Mouse (Mus musculus): Measurements from ENCODE around the gene Blm.

The Blm gene

GRCm38 (mm10) chr7:80535009-80535744 lies at the start of gene Blm:
Gene Blm, minus strand, starts transcription at chr7:80535119.
- peak; percentile 97 to 98 for DNase-seq

GRCm38 (mm10) chr7:80583981-80584380 lies 49.1 kb upstream of the Blm start:
- DNase-seq = peak; percentile 48 to 73

GRCm38 (mm10) chr7:80582821-80583451 lies 48.0 kb upstream of the Blm start:
- DNase-seq = peak; percentile 75 to 88

- peak; percentile 66 for DNase-seq
Observed at GRCm38 (mm10) chr7:80580368-80580767, 45.4 kb upstream of the Blm start.

- no peak for DNase-seq
Observed at GRCm38 (mm10) chr7:80577417-80577980, 42.6 kb upstream of the Blm start.

GRCm38 (mm10) chr7:80576626-80577025 lies 41.7 kb upstream of the Blm start:
- no peak for DNase-seq

- DNase-seq = no peak
Observed at GRCm38 (mm10) chr7:80575750-80576149, 40.8 kb upstream of the Blm start.

- no peak for DNase-seq
Observed at GRCm38 (mm10) chr7:80573076-80573475, 38.2 kb upstream of the Blm start.

GRCm38 (mm10) chr7:80567982-80568381 lies 33.1 kb upstream of the Blm start:
- DNase-seq = no peak

- peak in 1 of 2 experiments; percentile 49 for DNase-seq
Observed at GRCm38 (mm10) chr7:80561931-80562330, 27.0 kb upstream of the Blm start.

- no peak for DNase-seq
Observed at GRCm38 (mm10) chr7:80561271-80561670, 26.4 kb upstream of the Blm start.

- no peak for DNase-seq
Observed at GRCm38 (mm10) chr7:80558572-80558971, 23.7 kb upstream of the Blm start.

GRCm38 (mm10) chr7:80558101-80558500 lies 23.2 kb upstream of the Blm start:
- DNase-seq = peak in 1 of 2 experiments; percentile 27

GRCm38 (mm10) chr7:80557161-80557560 lies 22.2 kb upstream of the Blm start:
- DNase-seq = no peak

GRCm38 (mm10) chr7:80556166-80556565 lies 21.2 kb upstream of the Blm start:
- DNase-seq = no peak

GRCm38 (mm10) chr7:80555146-80555545 lies 20.2 kb upstream of the Blm start:
- no peak for DNase-seq

GRCm38 (mm10) chr7:80554180-80555021 lies 19.5 kb upstream of the Blm start:
- DNase-seq = peak; percentile 54 to 64

GRCm38 (mm10) chr7:80548513-80549260 lies 13.8 kb upstream of the Blm start:
- DNase-seq = no peak

GRCm38 (mm10) chr7:80542139-80542831 lies 7.4 kb upstream of the Blm start:
- no peak for DNase-seq

- DNase-seq = no peak
Observed at GRCm38 (mm10) chr7:80539581-80539980, 4.7 kb upstream of the Blm start.

- peak in 1 of 2 experiments; percentile 18 for DNase-seq
Observed at GRCm38 (mm10) chr7:80534291-80535008, 469 bp downstream of the Blm start.
